Mouse (Mus musculus): ENCODE data around the gene Mrpl22. TPM values are rescaled to one million over a fixed set of nuclear protein-coding genes. Genes with fewer than 3 reads are reported as not detected.

Gene Mrpl22
- polyA plus RNA-seq, 1 experiment from 2014 or later: 99.2 TPM

Other genes with a start within 250 kb of the Mrpl22 start
- 19.9 and 20.5 TPM in 2 replicates for gene Larp1, start 162.6 kb upstream of the Mrpl22 start, polyA plus RNA-seq (2015; fragmentation: Nextera tagmentation; extraction: Ambion mirVana)
- not detected in 2 replicates for gene Gm12248, start 78.5 kb upstream of the Mrpl22 start, polyA plus RNA-seq (2015; fragmentation: Nextera tagmentation; extraction: Ambion mirVana)
- 99.6 and 105 TPM in 2 replicates for gene Cnot8, start 67.5 kb upstream of the Mrpl22 start, polyA plus RNA-seq (2015; fragmentation: Nextera tagmentation; extraction: Ambion mirVana)
- gene Gemin5, start 3.1 kb upstream of the Mrpl22 start, polyA plus RNA-seq (2015; fragmentation: Nextera tagmentation; extraction: Ambion mirVana): 12.2 and 18.5 TPM in 2 replicates
- gene Igtp, start 27.9 kb downstream of the Mrpl22 start, polyA plus RNA-seq (2015; fragmentation: Nextera tagmentation; extraction: Ambion mirVana): 2.4 and 8.2 TPM in 2 replicates
- gene Irgm2, start 28.0 kb downstream of the Mrpl22 start, polyA plus RNA-seq (2015; fragmentation: Nextera tagmentation; extraction: Ambion mirVana): 1.3 and 3.4 TPM in 2 replicates
- not detected in 2 replicates for gene 4930438A08Rik, start 103.1 kb downstream of the Mrpl22 start, polyA plus RNA-seq (2015; fragmentation: Nextera tagmentation; extraction: Ambion mirVana)
- gene Zfp692, start 135.4 kb downstream of the Mrpl22 start, polyA plus RNA-seq (2015; fragmentation: Nextera tagmentation; extraction: Ambion mirVana): 31.5 and 33.3 TPM in 2 replicates
- gene Zfp672, start 158.7 kb downstream of the Mrpl22 start, polyA plus RNA-seq (2015; fragmentation: Nextera tagmentation; extraction: Ambion mirVana): 37.9 and 44.8 TPM in 2 replicates
- 47.1 and 47.7 TPM in 2 replicates for gene Sh3bp5l, start 159.1 kb downstream of the Mrpl22 start, polyA plus RNA-seq (2015; fragmentation: Nextera tagmentation; extraction: Ambion mirVana)
- 0.37 and 19.8 TPM in 2 replicates for gene Lypd8, start 207.4 kb downstream of the Mrpl22 start, polyA plus RNA-seq (2015; fragmentation: Nextera tagmentation; extraction: Ambion mirVana)
- gene 1810065E05Rik, start 249.4 kb downstream of the Mrpl22 start, polyA plus RNA-seq (2015; fragmentation: Nextera tagmentation; extraction: Ambion mirVana): not detected in 2 replicates